ENCODE assay signal across 26 mouse cellular contexts in the genomic region with DNA sequence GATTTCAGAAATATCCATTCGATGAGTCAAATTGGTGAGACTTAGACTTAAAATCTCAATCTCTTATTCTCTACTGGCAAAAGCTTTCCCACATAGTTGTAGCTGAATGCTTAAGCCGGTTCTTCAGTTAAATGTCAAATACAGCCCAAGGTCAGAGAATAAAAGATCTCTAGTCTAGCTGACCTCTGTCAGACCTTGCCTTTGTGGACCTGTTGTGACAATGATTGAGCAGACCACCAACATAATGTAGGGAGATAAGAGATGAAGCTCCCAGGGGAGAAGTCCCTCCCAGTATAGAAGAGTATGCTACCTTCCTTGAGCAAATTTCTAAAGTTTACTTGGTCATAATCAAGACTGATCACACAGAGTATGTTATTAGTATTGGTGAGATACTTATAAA.
"Had no signal": no experiment of that assay in that cellular context is flagged by ENCODE, and none has a peak within 500 bp of the region (broad histone marks: within the 10 kb centered on the region; RNA-seq: fewer than 3 reads in every experiment).

No protein-coding gene starts in this region.

- H3K36me3 ChIP-seq: embryonic facial prominence, embryonic 10.5 days; embryonic facial prominence, embryonic 12.5 days; embryonic facial prominence, embryonic 13.5 days; embryonic facial prominence, embryonic 15.5 days; forebrain, embryonic 10.5 days; forebrain, embryonic 12.5 days; forebrain, embryonic 15.5 days; heart, embryonic 10.5 days had no signal

- H3K9me3 ChIP-seq: embryonic facial prominence, embryonic 10.5 days; embryonic facial prominence, embryonic 12.5 days; embryonic facial prominence, embryonic 13.5 days; embryonic facial prominence, embryonic 15.5 days; forebrain, embryonic 10.5 days; forebrain, embryonic 12.5 days; forebrain, embryonic 13.5 days; forebrain, embryonic 15.5 days; heart, embryonic 10.5 days had no signal

- H3K4me1 ChIP-seq: embryonic facial prominence, embryonic 10.5 days; embryonic facial prominence, embryonic 12.5 days; embryonic facial prominence, embryonic 13.5 days; embryonic facial prominence, embryonic 15.5 days; forebrain, embryonic 10.5 days; forebrain, embryonic 12.5 days; forebrain, embryonic 13.5 days; forebrain, embryonic 15.5 days; heart, embryonic 10.5 days had no signal

- H3K27ac ChIP-seq: embryonic facial prominence, embryonic 10.5 days; embryonic facial prominence, embryonic 12.5 days; embryonic facial prominence, embryonic 13.5 days; embryonic facial prominence, embryonic 15.5 days; forebrain, embryonic 10.5 days; forebrain, embryonic 12.5 days; forebrain, embryonic 13.5 days; forebrain, embryonic 15.5 days; gastrocnemius, adult 2 months; heart, adult 2 months; heart, embryonic 10.5 days had no signal

- DNase-seq: cerebellum, postnatal 10 days; cerebellum, postnatal 14 days; cerebellum, postnatal 25 days; cerebellum, postnatal 36 days; embryo, embryonic 11 days; forebrain, postnatal 0 days; gastrocnemius, adult 2 months; gastrocnemius, postnatal 10 days; gastrocnemius, postnatal 14 days; gastrocnemius, postnatal 25 days; gastrocnemius, postnatal 36 days; heart, adult 11 months; heart, adult 18-20 months; heart, adult 2 months had no signal

- H3K9ac ChIP-seq: embryonic facial prominence, embryonic 12.5 days; embryonic facial prominence, embryonic 13.5 days; embryonic facial prominence, embryonic 15.5 days; forebrain, embryonic 12.5 days; forebrain, embryonic 13.5 days; forebrain, embryonic 15.5 days; forebrain, postnatal 0 days had no signal

- ATAC-seq: forebrain, embryonic 13.5 days; forebrain, embryonic 14.5 days; forebrain, embryonic 15.5 days; forebrain, embryonic 16.5 days; forebrain, postnatal 0 days had no signal

- H3K4me3 ChIP-seq: embryonic facial prominence, embryonic 10.5 days; embryonic facial prominence, embryonic 12.5 days; embryonic facial prominence, embryonic 13.5 days; embryonic facial prominence, embryonic 15.5 days; erythroblast, embryonic 14.5 days; forebrain, embryonic 10.5 days; forebrain, embryonic 12.5 days; forebrain, embryonic 13.5 days; forebrain, embryonic 15.5 days; gastrocnemius, adult 2 months; heart, adult 2 months; heart, embryonic 10.5 days had no signal
